Mouse (Mus musculus): Measurements from ENCODE around the gene Rcl1.

GRCm38 (mm10) chr19:29150038-29150437, 48.9 kb downstream of the Rcl1 start:
- no peak for TF ChIP-seq EP300 (optimal IDR thresholded peaks at IDR 0.05)
- no peak for TF ChIP-seq CTCF (IDR thresholded peaks at IDR 0.05; ENCODE audit: low read depth)
